Mouse (Mus musculus) midbrain, embryonic 13.5 days (tissue): Measurements from ENCODE around the gene Cfap45. TPM values are rescaled to one million over a fixed set of nuclear protein-coding genes. Genes with fewer than 3 reads are reported as not detected.

Experiments used
- ATAC-seq: fragments of 200-750 bp; cut with Nextera tagmentation; 2 replicates; pipeline ENCODE4 v1.8.0; 2017; ENCODE audit warnings: mild to moderate bottlenecking, moderate TSS enrichment, moderate library complexity
- H3K27ac ChIP-seq: fragments of 300-500 bp; sonication (generic); 2 replicates; pipeline ENCODE4 v1.5.1; 2015; ENCODE audit warnings: inconsistent platforms, mild to moderate bottlenecking, moderate library complexity
- H3K27me3 ChIP-seq: fragments of 300-500 bp; sonication (generic); 2 replicates; pipeline ENCODE4 v1.6.1; 2015; ENCODE audit warnings: mild to moderate bottlenecking, inconsistent platforms
- H3K36me3 ChIP-seq: fragments of 300-500 bp; sonication (generic); 2 replicates; pipeline ENCODE4 v1.6.1; 2015; ENCODE audit warnings: mild to moderate bottlenecking, inconsistent platforms
- H3K4me1 ChIP-seq: fragments of 300-500 bp; sonication (generic); replicated peaks from 2 replicates; pipeline ENCODE4 v1.6.1; 2015; ENCODE audit warnings: inconsistent platforms
- H3K4me2 ChIP-seq: fragments of 300-500 bp; sonication (generic); replicated peaks from 2 replicates; pipeline ENCODE4 v1.6.1; 2015; ENCODE audit warnings: moderate library complexity, mild to moderate bottlenecking, inconsistent platforms
- H3K4me3 ChIP-seq: fragments of 300-500 bp; sonication (generic); replicated peaks from 2 replicates; pipeline ENCODE4 v1.5.1; 2015; ENCODE audit warnings: mild to moderate bottlenecking, inconsistent platforms
- H3K9ac ChIP-seq: fragments of 300-500 bp; sonication (generic); replicated peaks from 2 replicates; pipeline ENCODE4 v1.6.1; 2015; ENCODE audit warnings: mild to moderate bottlenecking, inconsistent platforms
- H3K9me3 ChIP-seq: fragments of 300-500 bp; sonication (generic); 2 replicates; pipeline ENCODE4 v1.6.1; 2016; ENCODE audit warnings: mild to moderate bottlenecking, inconsistent platforms
- WGBS: fragments of 180-500 bp; shearing (Covaris S2); methylation state at CpG from one replicate; pipeline ENCODE4 v1.1.7; 2015; 5-methylcytosine and 5-hydroxymethylcytosine counted together
- polyA plus RNA-seq: library from polyadenylated mRNA; unstranded; fragments of >200 nt; fragmentation: Nextera tagmentation; extraction: Ambion mirVana; gene quantifications from 2 replicates; pipeline ENCODE4 v1.2.1, GENCODE M21; 2015

Cfap45 gene
- polyA plus RNA-seq, 1 experiment from 2014 or later: 1.9 TPM

- H3K36me3 ChIP-seq: no peaks in the 10 kb centered on the region
- H3K9ac ChIP-seq: 0 out of 2 replicates have a peak overlapping the region, but pooled peaks have one; percentile 5
- H3K4me1 ChIP-seq: peaks cover 26% of the 10 kb centered on the region
- ATAC-seq: no peak
- H3K27me3 ChIP-seq: peaks cover 2% of the 10 kb centered on the region; the same call in 1 of the 2 replicates
- no peaks in the 10 kb centered on the region for H3K9me3 ChIP-seq
- H3K4me2 ChIP-seq: no peak overlapping the region
- H3K27ac ChIP-seq: 0 out of 2 replicates have a peak overlapping the region, but pooled peaks have one; percentile 25
- WGBS: 45% methylated on average over 15 of the region's 15 CpGs
- H3K4me3 ChIP-seq: no peak overlapping the region
Measured at GRCm38 (mm10) chr1:172525027-172525764, 4.6 kb downstream of the Cfap45 start.

- Histone ChIP-seq H3K4me3 (no peak overlapping the region), H3K4me1 (peaks cover 26% of the 10 kb centered on the region), H3K27ac (no peak overlapping the region), H3K9ac (no peak overlapping the region), H3K27me3 (peaks cover 2% of the 10 kb centered on the region; the same call in 1 of the 2 replicates), H3K9me3 (no peaks in the 10 kb centered on the region), H3K4me2 (no peak overlapping the region), H3K36me3 (no peaks in the 10 kb centered on the region)
- no peak for ATAC-seq
- WGBS: 76% methylated on average over 7 of the region's 7 CpGs
Measured at GRCm38 (mm10) chr1:172525971-172526370, 5.4 kb downstream of the Cfap45 start.

- Histone ChIP-seq H3K9me3 (no peaks in the 10 kb centered on the region), H3K4me1 (peaks cover 26% of the 10 kb centered on the region), H3K4me3 (no peak overlapping the region), H3K36me3 (no peaks in the 10 kb centered on the region), H3K27me3 (peaks cover 2% of the 10 kb centered on the region; the same call in 1 of the 2 replicates), H3K27ac (no peak overlapping the region), H3K4me2 (no peak overlapping the region), H3K9ac (no peak overlapping the region)
- ATAC-seq: no peak
- WGBS: 70% methylated on average over 23 of the region's 23 CpGs
Measured at GRCm38 (mm10) chr1:172526380-172527081, 5.9 kb downstream of the Cfap45 start.

GRCm38 (mm10) chr1:172527431-172527830 is 6.8 kb downstream of the Cfap45 start:
- no peak overlapping the region for H3K9ac ChIP-seq
- H3K9me3 ChIP-seq: no peaks in the 10 kb centered on the region
- H3K27ac ChIP-seq: no peak overlapping the region
- no peak overlapping the region for H3K4me3 ChIP-seq
- peaks cover 5% of the 10 kb centered on the region; the same call in 1 of the 2 replicates for H3K27me3 ChIP-seq
- no peaks in the 10 kb centered on the region for H3K36me3 ChIP-seq
- 93% methylated on average over 10 of the region's 10 CpGs for WGBS
- no peak overlapping the region for H3K4me2 ChIP-seq
- H3K4me1 ChIP-seq: peaks cover 35% of the 10 kb centered on the region
- ATAC-seq: no peak

- Histone ChIP-seq H3K27me3 (peaks cover 5% of the 10 kb centered on the region; the same call in 1 of the 2 replicates), H3K4me3 (no peak overlapping the region), H3K4me2 (no peak overlapping the region), H3K9me3 (no peaks in the 10 kb centered on the region), H3K36me3 (no peaks in the 10 kb centered on the region), H3K27ac (no peak overlapping the region), H3K9ac (no peak overlapping the region), H3K4me1 (peaks cover 42% of the 10 kb centered on the region)
- peak; percentile 64; the same call in 1 of the 2 replicates for ATAC-seq
- WGBS: 7% methylated on average over 7 of the region's 7 CpGs
Measured at GRCm38 (mm10) chr1:172528701-172529100, 8.1 kb downstream of the Cfap45 start.

GRCm38 (mm10) chr1:172530544-172531220 is 10.1 kb downstream of the Cfap45 start:
- 39% methylated on average over 8 of the region's 8 CpGs for WGBS
- peaks cover 35% of the 10 kb centered on the region for H3K4me1 ChIP-seq
- no peak overlapping the region for H3K4me2 ChIP-seq
- ATAC-seq: 0 out of 2 replicates have a peak, but pooled peaks have one; percentile 11
- H3K9me3 ChIP-seq: no peaks in the 10 kb centered on the region
- no peak overlapping the region for H3K9ac ChIP-seq
- H3K4me3 ChIP-seq: no peak overlapping the region
- no peaks in the 10 kb centered on the region for H3K36me3 ChIP-seq
- no peak overlapping the region for H3K27ac ChIP-seq
- peaks cover 10% of the 10 kb centered on the region; the same call in 1 of the 2 replicates for H3K27me3 ChIP-seq

GRCm38 (mm10) chr1:172532551-172532950 is 11.9 kb downstream of the Cfap45 start:
- H3K27me3 ChIP-seq: peaks cover 10% of the 10 kb centered on the region; the same call in 1 of the 2 replicates
- H3K36me3 ChIP-seq: no peaks in the 10 kb centered on the region
- peak overlapping the region; percentile 33; the same call in 1 of the 2 replicates for H3K9ac ChIP-seq
- peaks cover 35% of the 10 kb centered on the region for H3K4me1 ChIP-seq
- no peak overlapping the region for H3K27ac ChIP-seq
- 2% methylated on average over 13 of the region's 13 CpGs for WGBS
- H3K9me3 ChIP-seq: no peaks in the 10 kb centered on the region
- peak overlapping the region; percentile 21 for H3K4me3 ChIP-seq
- ATAC-seq: peak; percentile 75
- peak overlapping the region; percentile 49 for H3K4me2 ChIP-seq

- H3K27ac ChIP-seq: no peak overlapping the region
- no peak for ATAC-seq
- no peaks in the 10 kb centered on the region for H3K9me3 ChIP-seq
- H3K4me2 ChIP-seq: no peak overlapping the region
- no peak overlapping the region for H3K9ac ChIP-seq
- peaks cover 8% of the 10 kb centered on the region; the same call in 1 of the 2 replicates for H3K27me3 ChIP-seq
- no peak overlapping the region for H3K4me3 ChIP-seq
- H3K36me3 ChIP-seq: no peaks in the 10 kb centered on the region
- peaks cover 35% of the 10 kb centered on the region for H3K4me1 ChIP-seq
- WGBS: 86% methylated on average over 16 of the region's 16 CpGs
Measured at GRCm38 (mm10) chr1:172535116-172535515, 14.5 kb downstream of the Cfap45 start.

GRCm38 (mm10) chr1:172539827-172540226 is 19.2 kb downstream of the Cfap45 start:
- Histone ChIP-seq H3K36me3 (no peaks in the 10 kb centered on the region), H3K4me3 (no peak overlapping the region), H3K9me3 (no peaks in the 10 kb centered on the region), H3K4me1 (peaks cover 12% of the 10 kb centered on the region), H3K4me2 (no peak overlapping the region), H3K27me3 (no peaks in the 10 kb centered on the region), H3K27ac (no peak overlapping the region; the same call in 1 of the 2 replicates), H3K9ac (no peak overlapping the region)
- ATAC-seq: peak; percentile 49
- 62% methylated on average over 6 of the region's 6 CpGs for WGBS

- Histone ChIP-seq H3K27me3 (no peaks in the 10 kb centered on the region), H3K9me3 (no peaks in the 10 kb centered on the region), H3K36me3 (no peaks in the 10 kb centered on the region), H3K4me2 (no peak overlapping the region), H3K27ac (peak overlapping the region; percentile 48; the same call in 1 of the 2 replicates), H3K4me1 (peaks cover 12% of the 10 kb centered on the region), H3K9ac (no peak overlapping the region), H3K4me3 (no peak overlapping the region)
- 0 out of 2 replicates have a peak, but pooled peaks have one; percentile 25 for ATAC-seq
- WGBS: 40% methylated on average over 11 of the region's 11 CpGs
Measured at GRCm38 (mm10) chr1:172540283-172540820, 19.8 kb downstream of the Cfap45 start.

GRCm38 (mm10) chr1:172546062-172546461 is 25.5 kb downstream of the Cfap45 start:
- Histone ChIP-seq H3K4me1 (peaks cover 19% of the 10 kb centered on the region), H3K9ac (no peak overlapping the region), H3K9me3 (no peaks in the 10 kb centered on the region), H3K4me2 (no peak overlapping the region), H3K27ac (no peak overlapping the region), H3K36me3 (no peaks in the 10 kb centered on the region), H3K4me3 (no peak overlapping the region), H3K27me3 (peaks cover 4% of the 10 kb centered on the region; the same call in 1 of the 2 replicates)
- 86% methylated on average over 4 of the region's 4 CpGs for WGBS
- ATAC-seq: no peak
